Mouse (Mus musculus): ENCODE measurements around the gene Tnnc1. TPM values are rescaled to one million over a fixed set of nuclear protein-coding genes. Genes with fewer than 3 reads are reported as not detected.

Tnnc1 gene
- polyA plus RNA-seq, 1 experiment from 2014 or later = 1.3 TPM

GRCm38 (mm10) chr14:31191936-31192335, 16.2 kb upstream of the Tnnc1 start:
- no peak overlapping the region for H3K4me3 ChIP-seq (ENCODE audit: low read depth, low read length)
- no peak overlapping the region for H3K9ac ChIP-seq (replicated peaks; ENCODE audit: low read depth, low read length)
- no peak overlapping the region for H3K4me2 ChIP-seq (replicated peaks; ENCODE audit: low read depth, low read length)
- 75% methylated on average over 2 of the region's 2 CpGs for WGBS
- peaks cover 4% of the 10 kb centered on the region; the same call in 1 of the 2 replicates for H3K4me1 ChIP-seq (ENCODE audit: control insufficient read depth, insufficient read depth, low read length)
- peaks cover 88% of the 10 kb centered on the region for H3K36me3 ChIP-seq (ENCODE audit: control insufficient read depth, insufficient read depth, low read length)
- no peaks in the 10 kb centered on the region for H3K9me3 ChIP-seq (ENCODE audit: control insufficient read depth, low read depth, low read length)
- no peak overlapping the region for H3K27ac ChIP-seq (ENCODE audit: low read length)
- no peaks in the 10 kb centered on the region for H3K27me3 ChIP-seq (ENCODE audit: control insufficient read depth, insufficient read depth, low read length)
- ATAC-seq (ENCODE audit: insufficient number of reproducible peaks, insufficient read depth, low FRiP score, low read depth) = no peak

GRCm38 (mm10) chr14:31193791-31194190, 14.3 kb upstream of the Tnnc1 start:
- H3K4me1 ChIP-seq (ENCODE audit: control insufficient read depth, insufficient read depth, low read length) = peaks cover 4% of the 10 kb centered on the region; the same call in 1 of the 2 replicates
- no peak for ATAC-seq (ENCODE audit: insufficient number of reproducible peaks, insufficient read depth, low FRiP score, low read depth)
- H3K9me3 ChIP-seq (ENCODE audit: control insufficient read depth, low read depth, low read length) = no peaks in the 10 kb centered on the region
- H3K36me3 ChIP-seq (ENCODE audit: control insufficient read depth, insufficient read depth, low read length) = peaks cover 80% of the 10 kb centered on the region
- H3K4me2 ChIP-seq (replicated peaks; ENCODE audit: low read depth, low read length) = no peak overlapping the region
- H3K27me3 ChIP-seq (ENCODE audit: control insufficient read depth, insufficient read depth, low read length) = no peaks in the 10 kb centered on the region
- WGBS = 77% methylated on average over 7 of the region's 7 CpGs
- no peak overlapping the region for H3K27ac ChIP-seq (ENCODE audit: low read length)
- no peak overlapping the region for H3K4me3 ChIP-seq (ENCODE audit: low read depth, low read length)
- no peak overlapping the region for H3K9ac ChIP-seq (replicated peaks; ENCODE audit: low read depth, low read length)

GRCm38 (mm10) chr14:31194441-31194840, 13.7 kb upstream of the Tnnc1 start:
- Histone ChIP-seq H3K9me3 (ENCODE audit: control insufficient read depth, low read depth, low read length) (no peaks in the 10 kb centered on the region), H3K9ac (replicated peaks; ENCODE audit: low read depth, low read length) (no peak overlapping the region), H3K27ac (ENCODE audit: low read length) (no peak overlapping the region), H3K4me1 (ENCODE audit: control insufficient read depth, insufficient read depth, low read length) (peaks cover 4% of the 10 kb centered on the region; the same call in 1 of the 2 replicates), H3K27me3 (ENCODE audit: control insufficient read depth, insufficient read depth, low read length) (no peaks in the 10 kb centered on the region), H3K36me3 (ENCODE audit: control insufficient read depth, insufficient read depth, low read length) (peaks cover 80% of the 10 kb centered on the region), H3K4me3 (ENCODE audit: low read depth, low read length) (no peak overlapping the region), H3K4me2 (replicated peaks; ENCODE audit: low read depth, low read length) (no peak overlapping the region)
- WGBS = 92% methylated on average over 2 of the region's 2 CpGs
- ATAC-seq (ENCODE audit: insufficient number of reproducible peaks, insufficient read depth, low FRiP score, low read depth) = no peak

GRCm38 (mm10) chr14:31194891-31195513, 13.1 kb upstream of the Tnnc1 start:
- peaks cover 4% of the 10 kb centered on the region; the same call in 1 of the 2 replicates for H3K4me1 ChIP-seq (ENCODE audit: control insufficient read depth, insufficient read depth, low read length)
- no peaks in the 10 kb centered on the region for H3K9me3 ChIP-seq (ENCODE audit: control insufficient read depth, low read depth, low read length)
- no peak overlapping the region for H3K4me2 ChIP-seq (replicated peaks; ENCODE audit: low read depth, low read length)
- 74% methylated on average over 14 of the region's 14 CpGs for WGBS
- H3K4me3 ChIP-seq (ENCODE audit: low read depth, low read length) = no peak overlapping the region
- no peaks in the 10 kb centered on the region for H3K27me3 ChIP-seq (ENCODE audit: control insufficient read depth, insufficient read depth, low read length)
- 0 out of 2 replicates have a peak overlapping the region, but pooled peaks have one; percentile 15 for H3K27ac ChIP-seq (ENCODE audit: low read length)
- ATAC-seq (ENCODE audit: insufficient number of reproducible peaks, insufficient read depth, low FRiP score, low read depth) = no peak
- H3K36me3 ChIP-seq (ENCODE audit: control insufficient read depth, insufficient read depth, low read length) = peaks cover 80% of the 10 kb centered on the region
- H3K9ac ChIP-seq (replicated peaks; ENCODE audit: low read depth, low read length) = no peak overlapping the region

- H3K9me3 ChIP-seq (ENCODE audit: control insufficient read depth, low read depth, low read length) = no peaks in the 10 kb centered on the region
- WGBS = 92% methylated on average over 4 of the region's 4 CpGs
- H3K4me1 ChIP-seq (ENCODE audit: control insufficient read depth, insufficient read depth, low read length) = peaks cover 4% of the 10 kb centered on the region; the same call in 1 of the 2 replicates
- H3K4me2 ChIP-seq (replicated peaks; ENCODE audit: low read depth, low read length) = no peak overlapping the region
- H3K4me3 ChIP-seq (ENCODE audit: low read depth, low read length) = no peak overlapping the region
- ATAC-seq (ENCODE audit: insufficient number of reproducible peaks, insufficient read depth, low FRiP score, low read depth) = no peak
- H3K27ac ChIP-seq (ENCODE audit: low read length) = 0 out of 2 replicates have a peak overlapping the region, but pooled peaks have one; percentile 15
- no peaks in the 10 kb centered on the region for H3K27me3 ChIP-seq (ENCODE audit: control insufficient read depth, insufficient read depth, low read length)
- H3K36me3 ChIP-seq (ENCODE audit: control insufficient read depth, insufficient read depth, low read length) = peaks cover 78% of the 10 kb centered on the region
- no peak overlapping the region for H3K9ac ChIP-seq (replicated peaks; ENCODE audit: low read depth, low read length)
These were observed 12.6 kb upstream of the Tnnc1 start for GRCm38 (mm10) chr14:31195521-31195920.

GRCm38 (mm10) chr14:31195968-31196367, 12.1 kb upstream of the Tnnc1 start:
- no peaks in the 10 kb centered on the region for H3K27me3 ChIP-seq (ENCODE audit: control insufficient read depth, insufficient read depth, low read length)
- H3K9ac ChIP-seq (replicated peaks; ENCODE audit: low read depth, low read length) = no peak overlapping the region
- ATAC-seq (ENCODE audit: insufficient number of reproducible peaks, insufficient read depth, low FRiP score, low read depth) = no peak
- H3K27ac ChIP-seq (ENCODE audit: low read length) = no peak overlapping the region
- H3K4me2 ChIP-seq (replicated peaks; ENCODE audit: low read depth, low read length) = no peak overlapping the region
- H3K4me3 ChIP-seq (ENCODE audit: low read depth, low read length) = no peak overlapping the region
- H3K9me3 ChIP-seq (ENCODE audit: control insufficient read depth, low read depth, low read length) = no peaks in the 10 kb centered on the region
- H3K4me1 ChIP-seq (ENCODE audit: control insufficient read depth, insufficient read depth, low read length) = peaks cover 4% of the 10 kb centered on the region; the same call in 1 of the 2 replicates
- peaks cover 77% of the 10 kb centered on the region for H3K36me3 ChIP-seq (ENCODE audit: control insufficient read depth, insufficient read depth, low read length)

- Histone ChIP-seq H3K27ac (ENCODE audit: low read length) (no peak overlapping the region), H3K36me3 (ENCODE audit: control insufficient read depth, insufficient read depth, low read length) (peaks cover 78% of the 10 kb centered on the region), H3K4me1 (ENCODE audit: control insufficient read depth, insufficient read depth, low read length) (peaks cover 4% of the 10 kb centered on the region; the same call in 1 of the 2 replicates), H3K9ac (replicated peaks; ENCODE audit: low read depth, low read length) (no peak overlapping the region), H3K9me3 (ENCODE audit: control insufficient read depth, low read depth, low read length) (no peaks in the 10 kb centered on the region), H3K27me3 (ENCODE audit: control insufficient read depth, insufficient read depth, low read length) (no peaks in the 10 kb centered on the region), H3K4me2 (replicated peaks; ENCODE audit: low read depth, low read length) (no peak overlapping the region), H3K4me3 (ENCODE audit: low read depth, low read length) (no peak overlapping the region)
- WGBS = 74% methylated on average over 16 of the region's 16 CpGs
- no peak for ATAC-seq (ENCODE audit: insufficient number of reproducible peaks, insufficient read depth, low FRiP score, low read depth)
These were observed 10.3 kb upstream of the Tnnc1 start for GRCm38 (mm10) chr14:31197547-31198516.

- WGBS = 88% methylated on average over 7 of the region's 7 CpGs
- Histone ChIP-seq H3K4me1 (ENCODE audit: control insufficient read depth, insufficient read depth, low read length) (peaks cover 7% of the 10 kb centered on the region; the same call in 1 of the 2 replicates), H3K36me3 (ENCODE audit: control insufficient read depth, insufficient read depth, low read length) (peaks cover 83% of the 10 kb centered on the region)
These were observed 8.5 kb upstream of the Tnnc1 start for GRCm38 (mm10) chr14:31199599-31199998.

More at GRCm38 (mm10) chr14:31199599-31199998, 8.5 kb upstream of the Tnnc1 start:
- ATAC-seq (ENCODE audit: insufficient number of reproducible peaks, insufficient read depth, low FRiP score, low read depth) = no peak
- Histone ChIP-seq H3K27me3 (ENCODE audit: control insufficient read depth, insufficient read depth, low read length) (no peaks in the 10 kb centered on the region), H3K4me2 (replicated peaks; ENCODE audit: low read depth, low read length) (no peak overlapping the region), H3K4me3 (ENCODE audit: low read depth, low read length) (no peak overlapping the region), H3K9ac (replicated peaks; ENCODE audit: low read depth, low read length) (no peak overlapping the region), H3K27ac (ENCODE audit: low read length) (no peak overlapping the region), H3K9me3 (ENCODE audit: control insufficient read depth, low read depth, low read length) (no peaks in the 10 kb centered on the region)

All from stomach, embryonic 14.5 days (tissue).